Mouse (Mus musculus) liver, embryonic 14.5 days (tissue): Measurements from ENCODE around the gene 4933402E13Rik.

Experiments used
- CTCF ChIP-seq: IDR thresholded peaks from 2 replicates; pipeline ENCODE4 v1.5.1; 2016; ENCODE audit warnings: antibody characterized with exemption, low read depth, control low read depth
- EP300 ChIP-seq: IDR thresholded peaks from 2 replicates; pipeline ENCODE4 v1.6.1; 2016; ENCODE audit warnings: antibody characterized with exemption, low read depth

DNA sequence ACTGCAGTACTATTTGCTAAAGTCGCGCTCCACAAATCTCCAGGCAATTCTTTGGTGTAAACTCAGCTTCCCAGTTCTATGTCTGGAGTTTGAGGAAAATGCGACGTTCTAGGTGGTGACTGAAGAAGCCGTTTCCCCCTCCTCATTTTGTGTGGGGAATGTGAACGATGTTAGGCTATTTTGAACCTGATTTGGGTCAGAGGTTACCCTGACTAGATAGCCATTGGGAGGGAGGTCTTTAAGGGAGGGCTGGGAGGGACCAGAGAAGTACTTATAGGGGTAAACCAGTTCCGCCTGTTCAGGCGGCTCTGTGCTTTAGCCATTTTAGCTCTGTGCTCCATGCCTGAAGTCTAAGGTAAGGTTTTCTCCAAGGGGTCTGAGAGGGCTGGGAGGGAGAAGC is at the start of gene 4933402E13Rik:
- TF ChIP-seq CTCF (no peak), EP300 (no peak)
